Mouse (Mus musculus) thymus, adult 2 months (tissue): ENCODE measurements around the gene Il10rb. TPM values are rescaled to one million over a fixed set of nuclear protein-coding genes. Genes with fewer than 3 reads are reported as not detected.
A peak's percentile ranks its signal among the peaks of the same experiment; 100 is the strongest.

Source experiments
- DNase-seq: peaks from one replicate; pipeline ENCODE4 v3.0.0; 2021
- H3K27ac ChIP-seq: fragments of 200-500 bp; 2 replicates; pipeline ENCODE4 v1.5.1; 2012; ENCODE audit warnings: low read length, control low read depth; ENCODE audit not compliant: control insufficient read depth, insufficient read depth
- H3K27me3 ChIP-seq: fragments of 200-500 bp; 2 replicates; pipeline ENCODE4 v1.6.1; 2012; ENCODE audit warnings: mild to moderate bottlenecking, low read length, moderate library complexity, mixed read lengths; ENCODE audit not compliant: control insufficient read depth, insufficient read depth
- H3K36me3 ChIP-seq: fragments of 200-500 bp; 2 replicates; pipeline ENCODE4 v1.6.1; 2012; ENCODE audit warnings: mild to moderate bottlenecking, low read length, moderate library complexity; ENCODE audit not compliant: control insufficient read depth, insufficient read depth
- H3K4me1 ChIP-seq: fragments of 200-500 bp; replicated peaks from 2 replicates; pipeline ENCODE4 v1.6.1; 2012; ENCODE audit warnings: low read length; ENCODE audit not compliant: control insufficient read depth, insufficient read depth
- H3K4me3 ChIP-seq: fragments of 200-500 bp; 2 replicates; pipeline ENCODE4 v1.5.1; 2012; ENCODE audit warnings: mild to moderate bottlenecking, low read length, control low read depth, moderate library complexity; ENCODE audit not compliant: control insufficient read depth, insufficient read depth
- CTCF ChIP-seq: fragments of 200-500 bp; IDR thresholded peaks from 2 replicates; pipeline ENCODE4 v1.5.1; 2012; ENCODE audit warnings: mild to moderate bottlenecking, control low read depth, low read length, moderate library complexity, borderline replicate concordance; ENCODE audit not compliant: control insufficient read depth, poor library complexity, insufficient read depth; ENCODE audit errors: extremely low read depth
- POLR2A ChIP-seq: fragments of 200-500 bp; IDR thresholded peaks from 2 replicates; pipeline ENCODE4 v1.6.1; 2012; ENCODE audit warnings: mild to moderate bottlenecking, low read length, control low read depth, moderate library complexity; ENCODE audit not compliant: control insufficient read depth, poor library complexity, insufficient read depth; ENCODE audit errors: extremely low read depth
- WGBS: fragments of 180-500 bp; shearing (Covaris S2); methylation state at CpG from one replicate; pipeline ENCODE4 v1.1.7; 2018; 5-methylcytosine and 5-hydroxymethylcytosine counted together
- polyA plus RNA-seq: library from polyadenylated mRNA; depleted of rRNA; stranded (reverse); fragments of >200 nt; gene quantifications from 2 replicates; pipeline ENCODE4 v1.2.3, GENCODE M21; 2012; rRNA removed

The Il10rb gene
- polyA plus RNA-seq, 1 experiment, result 35.6 TPM

DNA sequence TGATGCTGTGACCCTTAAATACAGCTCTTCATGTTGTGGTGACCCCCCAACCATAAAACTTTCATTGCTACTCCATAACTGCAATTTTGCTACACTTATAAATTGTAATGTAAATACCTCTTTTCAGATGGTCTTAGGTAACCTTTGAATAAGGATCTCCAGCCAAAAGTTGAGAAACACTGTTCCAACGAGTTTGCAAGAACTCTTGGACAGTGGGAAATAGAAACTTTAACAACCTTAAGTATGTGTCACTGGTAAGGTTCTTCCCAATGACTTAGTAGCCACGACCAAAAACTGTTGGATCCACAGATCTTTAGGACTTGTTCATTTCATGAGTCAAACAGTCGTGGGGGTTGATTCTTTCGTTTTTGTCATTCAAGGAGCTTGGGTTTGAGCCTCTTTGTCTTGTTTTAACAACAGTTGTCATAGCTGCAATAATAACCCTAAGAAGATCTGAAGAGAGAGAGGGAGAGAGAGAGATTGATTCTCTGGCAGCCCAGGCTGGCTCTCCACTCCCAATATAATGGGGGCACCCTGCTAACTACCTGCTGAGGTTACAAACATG is 58.0 kb downstream of the Il10rb start:
- no peak for DNase-seq
- TF ChIP-seq CTCF (no peak), POLR2A (no peak)
- H3K27me3 ChIP-seq, result no peaks in the 10 kb centered on the region
- H3K4me1 ChIP-seq, result peaks cover 46% of the 10 kb centered on the region
- peak overlapping the region; percentile 96 for H3K27ac ChIP-seq
- H3K4me3 ChIP-seq, result peak overlapping the region; percentile 78
- H3K36me3 ChIP-seq, result no peaks in the 10 kb centered on the region
- WGBS, result 81% methylated on average over 4 of the region's 4 CpGs

DNA sequence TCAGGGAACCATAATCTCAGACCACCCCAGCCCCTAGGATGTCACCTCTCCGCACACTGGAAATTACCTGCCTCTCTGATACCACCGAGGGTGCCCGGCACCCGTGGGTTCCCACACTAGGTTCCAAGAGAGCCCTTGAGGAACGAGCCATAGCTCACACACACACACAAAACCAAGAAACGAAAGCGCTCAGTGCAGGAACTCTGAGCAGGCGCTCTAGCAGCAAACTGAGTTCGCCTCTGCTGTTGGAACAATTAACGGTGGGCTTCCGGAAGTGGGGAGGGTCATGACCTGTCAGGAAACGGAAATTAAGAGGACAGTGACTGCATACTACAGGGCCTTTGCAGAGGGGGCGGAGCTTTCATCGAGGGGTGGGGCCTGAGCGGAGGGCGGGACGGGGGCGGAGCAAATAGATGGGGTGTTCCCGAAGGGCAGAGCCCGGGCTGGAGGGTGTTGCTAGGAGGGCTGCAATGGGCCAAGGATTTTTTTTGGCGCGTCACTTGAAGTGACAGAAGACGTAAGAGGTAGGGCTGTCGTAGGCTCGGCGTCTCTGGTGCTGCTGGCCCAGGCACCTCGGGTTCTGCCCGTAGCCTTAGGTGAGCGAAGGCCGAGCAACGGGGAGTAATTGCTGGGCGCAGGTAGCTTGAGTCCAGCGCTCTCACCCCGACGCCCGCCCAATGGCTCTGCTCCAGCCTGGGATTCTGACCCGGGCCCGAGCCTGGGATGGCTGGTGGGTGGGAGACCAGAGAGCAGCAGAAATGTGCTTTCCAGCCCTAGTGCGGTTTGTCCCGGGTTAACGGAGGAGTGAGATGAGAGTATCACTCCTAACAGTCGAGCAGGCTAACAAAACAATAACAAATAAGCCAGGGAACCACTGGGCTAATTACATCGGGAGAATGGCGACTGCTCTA is 58.9 kb downstream of the Il10rb start:
- DNase-seq, result peak; percentile 90
- Histone ChIP-seq H3K4me1 (peaks cover 41% of the 10 kb centered on the region), H3K36me3 (no peaks in the 10 kb centered on the region), H3K27ac (peak overlapping the region; percentile 96), H3K4me3 (peak overlapping the region; percentile 78), H3K27me3 (no peaks in the 10 kb centered on the region)
- TF ChIP-seq POLR2A, result peak; percentile 94
- TF ChIP-seq CTCF, result no peak; the same call in 1 of the 2 replicates
- WGBS, result 2% methylated on average over 44 of the region's 44 CpGs

DNA sequence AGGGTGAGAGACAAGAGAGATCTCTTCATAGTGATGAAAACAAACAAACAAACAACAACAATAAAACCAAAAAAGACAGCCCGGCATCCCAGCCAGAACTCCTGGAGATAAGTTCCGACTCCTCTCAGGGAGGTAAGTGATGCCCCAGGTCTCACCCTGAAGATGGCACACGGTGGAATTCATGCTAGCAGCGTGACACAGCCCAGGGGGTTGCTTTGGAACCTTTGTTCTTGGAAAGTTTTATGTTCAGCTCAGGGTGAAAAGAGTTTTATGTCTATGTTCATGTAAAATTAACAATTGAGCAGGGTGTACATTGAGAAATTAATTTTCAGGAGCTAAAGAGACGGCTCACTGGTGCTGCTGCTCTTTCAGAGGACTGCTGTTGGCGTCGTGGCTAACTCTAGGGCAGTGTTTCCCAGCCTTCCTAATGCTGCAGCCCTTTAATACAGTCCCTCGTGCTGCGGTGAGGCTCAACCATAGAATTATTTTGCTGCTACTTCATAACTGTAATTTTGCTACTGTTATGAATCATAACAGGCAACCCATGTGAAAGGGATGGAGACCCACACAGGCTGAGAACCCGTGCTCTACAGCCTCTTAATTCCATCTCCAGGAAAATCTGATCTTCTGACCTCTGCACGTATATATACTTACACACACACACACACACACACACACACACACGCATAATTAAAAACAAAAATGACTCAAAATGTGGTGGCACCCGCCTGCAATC is 59.7 kb downstream of the Il10rb start:
- peak overlapping the region; percentile 22; the same call in 1 of the 2 replicates for H3K27ac ChIP-seq
- WGBS, result 57% methylated on average over 13 of the region's 13 CpGs
- H3K4me1 ChIP-seq, result peaks cover 38% of the 10 kb centered on the region
- H3K27me3 ChIP-seq, result no peaks in the 10 kb centered on the region
- no peaks in the 10 kb centered on the region for H3K36me3 ChIP-seq
- TF ChIP-seq CTCF (no peak), POLR2A (no peak)
- DNase-seq, result no peak
- H3K4me3 ChIP-seq, result peak overlapping the region; percentile 78

DNA sequence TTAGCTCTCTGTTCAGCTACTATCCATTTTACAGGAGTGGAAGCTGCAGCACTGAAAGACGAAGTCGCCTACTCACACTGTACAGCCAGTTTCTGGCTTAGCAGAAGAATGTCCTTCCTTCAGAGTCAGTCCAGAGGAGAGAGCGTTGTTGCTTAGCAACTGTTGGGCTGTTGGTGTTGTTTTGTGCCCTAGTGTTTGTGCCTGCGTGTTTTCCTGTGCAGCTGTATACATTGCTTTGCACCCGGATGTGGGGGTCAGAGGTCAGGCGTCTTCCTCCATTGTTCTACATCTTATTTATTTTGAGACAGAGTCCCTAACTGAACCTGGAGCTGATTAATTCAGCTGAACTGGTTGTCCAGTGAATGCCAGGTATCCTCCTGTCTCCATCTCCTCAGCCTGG is 60.6 kb downstream of the Il10rb start:
- 0 out of 2 replicates have a peak overlapping the region, but pooled peaks have one; percentile 36 for H3K27ac ChIP-seq
- H3K27me3 ChIP-seq, result no peaks in the 10 kb centered on the region
- no peak for TF ChIP-seq POLR2A
- H3K36me3 ChIP-seq, result no peaks in the 10 kb centered on the region
- peaks cover 37% of the 10 kb centered on the region for H3K4me1 ChIP-seq
- peak; percentile 54 for DNase-seq
- no peak overlapping the region for H3K4me3 ChIP-seq
- 74% methylated on average over 6 of the region's 6 CpGs for WGBS

DNA sequence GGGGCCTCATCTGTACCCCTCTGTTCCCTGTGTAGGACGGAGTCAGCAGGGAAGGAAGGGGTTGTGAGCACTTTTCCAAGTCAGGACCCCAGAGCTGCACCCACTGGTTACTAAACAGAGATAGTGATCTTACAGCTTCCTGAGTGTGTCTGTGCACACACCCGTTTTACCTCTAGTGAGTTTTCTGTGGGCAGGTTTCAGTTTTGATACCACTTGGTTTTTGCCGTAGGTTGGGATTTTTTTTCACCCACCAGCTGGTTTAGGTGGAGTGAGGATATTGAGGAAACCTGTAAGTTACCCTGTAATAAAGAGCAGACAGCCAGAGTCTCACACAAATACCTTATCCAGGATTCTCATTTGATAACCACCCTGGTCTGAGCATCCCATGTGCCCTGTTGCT is 64.5 kb downstream of the Il10rb start:
- WGBS, result 7% methylated on average over 3 of the region's 3 CpGs
- Histone ChIP-seq H3K36me3 (no peaks in the 10 kb centered on the region), H3K4me1 (peaks cover 21% of the 10 kb centered on the region), H3K27ac (peak overlapping the region; percentile 58), H3K4me3 (no peak overlapping the region), H3K27me3 (no peaks in the 10 kb centered on the region)
- TF ChIP-seq POLR2A, result no peak
- no peak for TF ChIP-seq CTCF
- DNase-seq, result no peak

DNA sequence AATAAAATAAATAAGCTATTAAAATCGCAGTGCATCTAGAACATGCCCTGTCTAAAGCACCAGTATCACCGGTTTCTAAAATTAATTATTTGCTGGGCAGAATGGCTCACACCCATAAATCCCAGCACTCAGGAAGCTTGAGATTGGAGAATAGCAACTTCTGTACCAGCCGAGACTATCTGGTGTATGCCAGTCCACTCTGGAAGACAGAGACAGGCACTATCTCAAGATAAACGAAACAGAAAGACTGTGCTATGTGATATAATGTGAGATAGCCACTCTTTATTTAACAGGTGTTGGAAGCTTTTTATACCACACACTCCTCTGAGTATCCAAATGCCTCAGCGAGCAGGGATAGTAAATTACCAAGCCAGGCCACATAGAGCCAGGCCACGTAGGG is 65.5 kb downstream of the Il10rb start:
- no peaks in the 10 kb centered on the region for H3K27me3 ChIP-seq
- TF ChIP-seq POLR2A, result no peak
- TF ChIP-seq CTCF, result no peak
- peaks cover 12% of the 10 kb centered on the region for H3K4me1 ChIP-seq
- no peak for DNase-seq
- no peaks in the 10 kb centered on the region for H3K36me3 ChIP-seq
- H3K27ac ChIP-seq, result no peak overlapping the region
- H3K4me3 ChIP-seq, result no peak overlapping the region
- 88% methylated on average over 6 of the region's 6 CpGs for WGBS

Other genes with a start within 250 kb of the Il10rb start
- gene Olig2, start 180.7 kb upstream of the Il10rb start, polyA plus RNA-seq, result 0.11 and 0.12 TPM in 2 replicates
- gene Olig1, start 136.4 kb upstream of the Il10rb start, polyA plus RNA-seq, result 0.51 and 0.66 TPM in 2 replicates
- 57.0 and 69.9 TPM in 2 replicates for gene Ifnar2, start 33.4 kb upstream of the Il10rb start, polyA plus RNA-seq
- gene Gm21970, start 14.4 kb upstream of the Il10rb start, polyA plus RNA-seq, result not detected in 2 replicates
- gene Ifnar1, start 79.1 kb downstream of the Il10rb start, polyA plus RNA-seq, result 47.0 and 49.1 TPM in 2 replicates
- 33.4 and 34.4 TPM in 2 replicates for gene Ifngr2, start 140.9 kb downstream of the Il10rb start, polyA plus RNA-seq
- gene Tmem50b, start 191.6 kb downstream of the Il10rb start, polyA plus RNA-seq, result 34.8 and 37.8 TPM in 2 replicates
- 1.3 and 2.0 TPM in 2 replicates for gene Dnajc28, start 212.9 kb downstream of the Il10rb start, polyA plus RNA-seq
- 44.6 and 48.6 TPM in 2 replicates for gene Gart, start 240.8 kb downstream of the Il10rb start, polyA plus RNA-seq
- 258 and 261 TPM in 2 replicates for gene Son, start 241.3 kb downstream of the Il10rb start, polyA plus RNA-seq